Mouse (Mus musculus) heart, postnatal 4 days (tissue): ENCODE measurements around the gene Gm47985. TPM values are rescaled to one million over a fixed set of nuclear protein-coding genes. Genes with fewer than 3 reads are reported as not detected.

Experiments used
- DNase-seq: peaks from one replicate; pipeline ENCODE4 v3.0.0; 2021
- total RNA-seq, 2 experiments: library from RNA; stranded (reverse); gene quantifications; 2 replicates each; pipeline ENCODE4 v1.2.3; 2021

The Gm47985 gene
- total RNA-seq, 2 experiments from 2014 or later = 0.29 TPM; not detected in 1

- DNase-seq = no peak
Measured at GRCm38 (mm10) chr1:151222561-151223267, 40.4 kb downstream of the Gm47985 start.

GRCm38 (mm10) chr1:151223377-151223776 lies 41.0 kb downstream of the Gm47985 start:
- no peak for DNase-seq

- DNase-seq = no peak
Measured at GRCm38 (mm10) chr1:151224536-151224935, 42.2 kb downstream of the Gm47985 start.

- DNase-seq = no peak
Measured at GRCm38 (mm10) chr1:151227506-151227905, 45.2 kb downstream of the Gm47985 start.

GRCm38 (mm10) chr1:151228320-151228989 lies 46.1 kb downstream of the Gm47985 start:
- no peak for DNase-seq

GRCm38 (mm10) chr1:151232346-151232745 lies 50.0 kb downstream of the Gm47985 start:
- DNase-seq = no peak

GRCm38 (mm10) chr1:151233756-151234155 lies 51.4 kb downstream of the Gm47985 start:
- no peak for DNase-seq

Other genes starting within 250 kb of the Gm47985 start
- gene Hmcn1, start 189.1 kb upstream of the Gm47985 start, total RNA-seq = 10 to 100 TPM; 76.6 to 87.1 TPM
- gene Gm8947, start 9.8 kb downstream of the Gm47985 start, total RNA-seq = under 1 TPM in 1 of 2 experiments, not detected in 1; 0.17 TPM
- not detected for gene Gm47995, start 15.9 kb downstream of the Gm47985 start, total RNA-seq
- gene 3110040M04Rik, start 21.6 kb downstream of the Gm47985 start, total RNA-seq = not detected
- not detected for gene Gm47996, start 27.6 kb downstream of the Gm47985 start, total RNA-seq
- gene Ivns1abp, start 161.9 kb downstream of the Gm47985 start, total RNA-seq = 100 to 1,000 TPM; 286 to 289 TPM
- 1 to 10 TPM; 7.0 to 8.7 TPM for gene Swt1, start 245.9 kb downstream of the Gm47985 start, total RNA-seq
- gene Trmt1l, start 246.0 kb downstream of the Gm47985 start, total RNA-seq = 10 to 100 TPM; 10.7 to 10.8 TPM